Comparison of ENCODE assay signal across 9 mouse cellular contexts in genomic region chr15:83727626-83728025, GRCm38 (mm10). TPM values are rescaled to one million over a fixed set of nuclear protein-coding genes. Genes with fewer than 3 reads are reported as not detected.
DNase-seq lines count a peak whose midpoint lies in the region; ATAC-seq and TF ChIP-seq lines count a peak whose summit lies in the region.
"Had no signal": no experiment of that assay in that cellular context is flagged by ENCODE, and none has a peak within 500 bp of the region (broad histone marks: within the 10 kb centered on the region; RNA-seq: fewer than 3 reads in every experiment).

No protein-coding gene starts in this region.

- peaks cover 8% of the 10 kb centered on the region; the same call in 1 of the 2 replicates for H3K27me3 ChIP-seq in liver, adult 2 months (ENCODE audit: control insufficient read depth, insufficient read depth, low read length)
- H3K27me3 ChIP-seq in liver, embryonic 11.5 days (replicated peaks; ENCODE audit: control insufficient read depth, insufficient read depth, low read length) = peaks cover 48% of the 10 kb centered on the region
- H3K27me3 ChIP-seq in lung, postnatal 0 days (replicated peaks; ENCODE audit: insufficient read depth, low read length) = peaks cover 26% of the 10 kb centered on the region

- ATAC-seq in liver, embryonic 11.5 days (replicated peaks; ENCODE audit: low FRiP score) = no peak
- no peak for ATAC-seq in lung, postnatal 0 days

- no peaks in the 10 kb centered on the region for H3K9me3 ChIP-seq in liver, embryonic 11.5 days (ENCODE audit: control insufficient read depth, low read length)
- no peaks in the 10 kb centered on the region for H3K9me3 ChIP-seq in lung, postnatal 0 days (ENCODE audit: low read length)
- H3K9me3 ChIP-seq: heart, embryonic 13.5 days had no signal

- H3K27ac ChIP-seq in liver, adult 2 months (replicated peaks; ENCODE audit: insufficient read depth, low read depth, low read length) = no peak overlapping the region
- H3K27ac ChIP-seq in liver, embryonic 11.5 days (ENCODE audit: low read depth, low read length) = no peak overlapping the region
- H3K27ac ChIP-seq in lung, postnatal 0 days (ENCODE audit: low read length) = no peak overlapping the region
- H3K27ac ChIP-seq: heart, embryonic 13.5 days had no signal

- intact Hi-C loops in heart, postnatal 10 days (cut with DNase I) = loop anchor here (1.0 to 2.0 kb wide), 2 partner anchors 29 to 63 kb away; no protein-coding TSS in a partner anchor

- peak; percentile 55 to 85 for DNase-seq in adrenal gland, adult (ENCODE audit: inconsistent age in 2 of 2, low spot score in 1 of 2)
- no peak for DNase-seq in adrenal gland, adult 8-10 months
- DNase-seq in liver, adult 2 months (ENCODE audit: extremely low read depth, low read depth, low spot score) = peak; percentile 31
- DNase-seq in liver, embryonic 11.5 days (ENCODE audit: low spot score) = no peak
- peak; percentile 26 for DNase-seq in cerebellum, adult 8-10 months
- DNase-seq in heart, postnatal 10 days = peak; percentile 66 to 82
- DNase-seq in lung, postnatal 0 days (ENCODE audit: low spot score) = peak; percentile 60
- DNase-seq in testis, postnatal 10 days (ENCODE audit: low spot score) = peak; percentile 83

- no peak for TF ChIP-seq EP300 in lung, postnatal 0 days (IDR thresholded peaks at IDR 0.05)

- 32% methylated on average over 3 of the region's 3 CpGs for WGBS in liver, adult 2 months
- 28% methylated on average over 3 of the region's 3 CpGs for WGBS in liver, embryonic 11.5 days
- WGBS in lung, postnatal 0 days = 31% methylated on average over 3 of the region's 3 CpGs

- TF ChIP-seq POLR2A in liver, adult 2 months (IDR thresholded peaks at IDR 0.05; ENCODE audit: extremely low read depth, insufficient read depth, low read length) = no peak

- TF ChIP-seq CTCF in liver, adult 2 months (IDR thresholded peaks at IDR 0.05; ENCODE audit: low read depth, low read length) = peak; percentile 82
- TF ChIP-seq CTCF in lung, postnatal 0 days (IDR thresholded peaks at IDR 0.05) = peak; percentile 80

- no peak overlapping the region for H3K4me2 ChIP-seq in liver, embryonic 11.5 days
- H3K4me2 ChIP-seq in lung, postnatal 0 days (replicated peaks; ENCODE audit: low read depth, low read length) = no peak overlapping the region
- H3K4me2 ChIP-seq: heart, embryonic 13.5 days had no signal

- no peak overlapping the region for H3K4me3 ChIP-seq in liver, adult 2 months (ENCODE audit: insufficient read depth, low read depth, low read length)
- no peak overlapping the region for H3K4me3 ChIP-seq in liver, embryonic 11.5 days (ENCODE audit: low read depth, low read length)
- H3K4me3 ChIP-seq in lung, postnatal 0 days (ENCODE audit: low read depth, low read length) = no peak overlapping the region
- H3K4me3 ChIP-seq: heart, embryonic 13.5 days had no signal

- H3K9ac ChIP-seq in liver, adult 2 months (ENCODE audit: low read depth, low read length) = no peak overlapping the region
- no peak overlapping the region for H3K9ac ChIP-seq in liver, embryonic 11.5 days (ENCODE audit: low read depth, low read length)
- no peak overlapping the region for H3K9ac ChIP-seq in lung, postnatal 0 days (replicated peaks; ENCODE audit: low read depth)
- H3K9ac ChIP-seq: heart, embryonic 13.5 days had no signal

- H3K4me1 ChIP-seq in liver, adult 2 months (ENCODE audit: control insufficient read depth, insufficient read depth, low read length) = no peaks in the 10 kb centered on the region
- peaks cover 5% of the 10 kb centered on the region for H3K4me1 ChIP-seq in liver, embryonic 11.5 days (replicated peaks; ENCODE audit: control insufficient read depth, insufficient read depth, low read length)
- peaks cover 9% of the 10 kb centered on the region; the same call in 1 of the 2 replicates for H3K4me1 ChIP-seq in lung, postnatal 0 days (ENCODE audit: insufficient read depth, low read depth, low read length)

- no peaks in the 10 kb centered on the region for H3K79me2 ChIP-seq in liver, adult 2 months (ENCODE audit: control insufficient read depth, insufficient read depth, low read length)

- H3K36me3 ChIP-seq in liver, adult 2 months (ENCODE audit: control insufficient read depth, insufficient read depth, low read length) = no peaks in the 10 kb centered on the region
- H3K36me3 ChIP-seq in liver, embryonic 11.5 days (ENCODE audit: control insufficient read depth, insufficient read depth, low read length) = no peaks in the 10 kb centered on the region
- H3K36me3 ChIP-seq in lung, postnatal 0 days (ENCODE audit: insufficient read depth, low read length) = no peaks in the 10 kb centered on the region
- H3K36me3 ChIP-seq: heart, embryonic 13.5 days had no signal

RNA-seq across cellular contexts. Expression of gene Scube1, which starts 2.8 kb away (rescaled TPM):
- total RNA-seq in adrenal gland, adult 8-10 months (2022) = 1 to 10 TPM; 4.1 to 6.4 (median 6.0) TPM
- 0.18 and 0.27 TPM in 2 replicates for total RNA-seq in liver, adult 2 months (2014; rRNA removed)
- 0.13 and 0.27 TPM in 2 replicates for polyA plus RNA-seq in liver, adult 2 months (2012; rRNA removed)
- polyA plus RNA-seq in liver, embryonic 11.5 days (2014; fragmentation: Nextera tagmentation; extraction: Ambion mirVana) = 2.5 and 4.0 TPM in 2 replicates
- 1 to 10 TPM; 4.3 to 5.6 TPM for total RNA-seq in heart, postnatal 10 days (2021)
- 1.6 and 1.9 TPM in 2 replicates for polyA plus RNA-seq in lung, postnatal 0 days (2015; fragmentation: Nextera tagmentation; extraction: Ambion mirVana)

RNA-seq across cellular contexts. Expression of gene Mpped1, which starts 51.6 kb away (rescaled TPM):
- under 1 TPM in 2 of 4 experiments, not detected in 2; 0.17 to 0.40 TPM for total RNA-seq in adrenal gland, adult 8-10 months (2022)
- not detected in 2 replicates for total RNA-seq in liver, adult 2 months (2014; rRNA removed)
- 0.13 TPM in 1 of 2 replicates, not detected in the other for polyA plus RNA-seq in liver, adult 2 months (2012; rRNA removed)
- 0.18 and 0.29 TPM in 2 replicates for polyA plus RNA-seq in liver, embryonic 11.5 days (2014; fragmentation: Nextera tagmentation; extraction: Ambion mirVana)
- total RNA-seq in heart, postnatal 10 days (2021) = under 1 TPM in 1 of 2 experiments, not detected in 1; 0.14 TPM
- 0.15 TPM in 1 of 2 replicates, not detected in the other for polyA plus RNA-seq in lung, postnatal 0 days (2015; fragmentation: Nextera tagmentation; extraction: Ambion mirVana)

Comparison
In these comparisons a context has a peak if more than half of its experiments do, and no peak if none do; other contexts are left out.
1. DNase-seq: peak in adrenal gland, adult (2 of 2), liver, adult 2 months (single experiment), cerebellum, adult 8-10 months (single experiment), heart, postnatal 10 days (2 of 2), lung, postnatal 0 days (single experiment) and testis, postnatal 10 days (single experiment); none in adrenal gland, adult 8-10 months (single experiment) and liver, embryonic 11.5 days (single experiment).